Mouse (Mus musculus) testis, postnatal 14 days (tissue): Measurements from ENCODE around the gene Ttll5.

ENCODE experiments used
- DNase-seq: peaks from one replicate; pipeline ENCODE4 v3.0.0; 2021; ENCODE audit warnings: low spot score

Ttll5 gene

GRCm38 (mm10) chr12:86055306-86055705 is 230.8 kb downstream of the Ttll5 start:
- DNase-seq = no peak

GRCm38 (mm10) chr12:86056976-86057375 is 232.5 kb downstream of the Ttll5 start:
- DNase-seq = peak; percentile 21

GRCm38 (mm10) chr12:86057516-86057915 is 233.1 kb downstream of the Ttll5 start:
- DNase-seq = no peak

- no peak for DNase-seq
Observed at GRCm38 (mm10) chr12:86059341-86059740, 234.9 kb downstream of the Ttll5 start.

GRCm38 (mm10) chr12:86064796-86065195 is 240.3 kb downstream of the Ttll5 start:
- DNase-seq = no peak

DNA sequence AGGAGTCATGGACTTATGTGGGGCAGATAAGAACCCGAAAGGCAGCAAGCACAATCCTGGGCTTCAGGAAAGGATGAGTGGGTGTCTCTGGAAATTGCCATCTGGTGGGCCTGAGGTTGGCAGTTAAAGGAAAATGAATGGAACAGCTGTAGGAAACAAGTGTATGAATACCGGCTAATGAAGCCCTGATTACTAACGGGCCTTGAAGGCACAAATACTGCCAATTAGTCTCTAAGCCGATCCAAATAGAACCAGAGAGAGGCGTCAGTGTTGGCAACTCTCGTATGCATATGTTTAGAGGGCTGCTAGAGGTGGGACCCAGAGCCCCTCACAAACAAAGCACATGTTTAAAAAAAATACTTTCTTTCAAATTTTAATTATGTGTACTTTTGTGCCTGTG is 247.0 kb downstream of the Ttll5 start:
- DNase-seq = no peak

DNA sequence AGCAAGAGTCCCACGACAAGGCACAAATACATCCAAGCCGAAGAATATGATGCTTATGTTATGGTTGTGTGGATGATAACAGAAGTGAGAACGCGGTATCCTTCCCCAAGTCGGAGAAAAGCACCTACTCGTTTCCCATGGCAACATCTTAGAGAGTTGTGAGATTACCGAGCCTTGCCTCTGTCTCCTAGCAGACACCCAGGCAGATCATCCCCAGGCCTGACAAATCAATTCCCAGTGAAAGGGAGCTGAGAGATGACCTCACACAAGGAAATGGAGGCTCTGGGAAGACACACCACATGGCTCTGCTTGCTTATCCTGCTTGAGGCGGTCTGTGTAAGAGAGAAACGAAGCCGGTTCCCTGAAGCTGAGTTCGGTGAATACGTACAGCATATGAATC is 250.2 kb downstream of the Ttll5 start:
- no peak for DNase-seq

- no peak for DNase-seq
Observed at GRCm38 (mm10) chr12:86075358-86075757, 250.9 kb downstream of the Ttll5 start.

- DNase-seq = no peak
Observed at GRCm38 (mm10) chr12:86076321-86076901, 252.0 kb downstream of the Ttll5 start.

GRCm38 (mm10) chr12:86077322-86077721 is 252.9 kb downstream of the Ttll5 start:
- no peak for DNase-seq

DNA sequence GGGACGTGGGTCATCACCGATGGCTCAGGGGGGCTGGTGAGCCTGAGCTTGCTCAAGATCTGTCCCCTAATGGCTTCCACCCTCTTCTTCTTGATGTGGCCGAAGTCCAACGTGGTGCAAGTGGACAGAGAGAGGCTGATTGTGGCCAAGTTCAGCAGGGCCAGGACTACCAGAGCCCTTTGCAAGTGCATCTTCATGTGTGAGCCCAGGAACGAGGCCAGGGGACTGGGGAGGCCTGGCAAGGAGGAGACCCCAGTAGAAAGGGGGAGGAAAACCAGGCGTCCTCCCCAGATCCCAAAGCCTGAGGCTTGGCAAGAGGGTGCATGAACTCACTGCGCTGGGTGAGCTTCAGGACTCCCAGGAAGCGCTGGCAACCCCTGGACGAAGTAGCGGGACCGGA is 253.3 kb downstream of the Ttll5 start:
- DNase-seq = no peak

- DNase-seq = no peak
Observed at GRCm38 (mm10) chr12:86078176-86078552, 253.7 kb downstream of the Ttll5 start.

- no peak for DNase-seq
Observed at GRCm38 (mm10) chr12:86078553-86079201, 254.2 kb downstream of the Ttll5 start, which contains the start of gene Tgfb3. Tgfb3 (minus strand) TSS chr12:86079041.

DNA sequence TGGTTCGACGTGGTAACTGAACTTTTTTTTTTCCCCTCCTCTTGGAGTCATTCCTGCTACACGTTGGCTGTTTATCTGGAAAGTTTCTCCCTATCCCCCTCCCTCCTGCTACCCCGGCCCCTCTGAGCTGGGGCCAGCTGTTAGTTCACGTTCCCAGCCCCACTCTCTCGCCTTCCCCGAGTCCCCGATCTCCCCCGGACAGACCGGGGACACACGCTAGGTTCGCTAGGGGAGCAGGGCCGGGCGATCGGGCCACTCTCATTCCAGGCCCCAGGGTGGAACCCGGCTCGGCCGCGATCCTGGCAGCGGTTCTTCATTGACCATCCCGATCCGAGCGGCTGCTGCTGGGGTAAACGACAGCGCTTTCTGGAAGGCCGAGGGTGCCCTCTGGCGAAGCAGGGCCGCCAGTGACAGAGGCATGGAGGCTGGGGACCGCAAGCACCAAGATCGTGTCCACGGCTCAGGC is 254.8 kb downstream of the Ttll5 start:
- peak; percentile 81 for DNase-seq

DNA sequence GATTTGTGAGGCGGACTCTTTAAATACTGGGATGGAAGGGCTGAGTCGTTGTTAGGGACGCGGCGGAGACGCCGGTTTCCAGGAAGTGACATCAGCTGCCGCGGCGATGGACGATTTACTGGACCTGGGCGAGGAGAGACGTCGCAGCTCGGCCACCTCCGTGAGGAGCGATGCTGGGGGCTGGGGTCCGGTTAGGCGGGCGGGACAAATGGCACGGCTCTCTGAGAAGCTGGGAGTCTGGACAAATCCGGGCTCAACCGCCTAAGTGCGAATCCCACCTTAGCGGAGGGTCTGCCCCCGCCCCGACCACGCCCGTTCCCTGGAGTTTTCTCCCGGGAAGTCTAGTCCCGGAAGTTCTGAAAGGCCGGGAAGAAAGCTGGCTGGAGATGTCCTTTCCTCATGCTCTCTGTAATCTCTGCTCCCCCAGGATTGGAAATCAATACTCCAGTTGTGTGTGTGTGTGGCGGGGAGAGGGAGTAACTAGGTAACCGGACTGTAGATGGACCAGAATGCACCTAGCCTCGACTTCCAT is 258.1 kb downstream of the Ttll5 start, which contains the start of gene Ift43:
Ift43 (plus strand) TSS at position 61 of the 532 bp plus-strand sequence.
- peak; percentile 78 for DNase-seq

DNA sequence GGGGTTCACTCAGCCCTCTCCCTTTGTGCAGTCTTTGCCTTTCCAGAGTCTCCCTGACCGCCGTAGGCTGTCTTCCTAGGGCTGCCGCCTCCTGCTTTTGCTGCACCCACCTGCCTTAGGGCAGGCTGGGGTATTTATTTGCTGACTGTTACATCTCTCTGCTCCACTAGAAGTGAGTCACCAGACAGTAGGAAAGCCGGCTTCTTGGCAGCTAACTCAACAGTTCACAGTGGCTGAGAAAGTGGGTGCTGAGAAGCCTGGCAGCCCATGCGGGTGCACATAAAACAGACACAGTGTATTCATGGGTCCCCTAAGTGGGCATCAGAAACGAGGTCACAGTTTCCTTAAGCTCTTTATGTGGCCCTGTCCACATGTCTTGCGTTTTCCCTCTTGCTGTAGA is 261.4 kb downstream of the Ttll5 start:
- no peak for DNase-seq

GRCm38 (mm10) chr12:86086550-86086949 is 262.1 kb downstream of the Ttll5 start:
- no peak for DNase-seq

GRCm38 (mm10) chr12:86088042-86088441 is 263.6 kb downstream of the Ttll5 start:
- DNase-seq = no peak

GRCm38 (mm10) chr12:86090764-86091163 is 266.3 kb downstream of the Ttll5 start:
- no peak for DNase-seq

DNA sequence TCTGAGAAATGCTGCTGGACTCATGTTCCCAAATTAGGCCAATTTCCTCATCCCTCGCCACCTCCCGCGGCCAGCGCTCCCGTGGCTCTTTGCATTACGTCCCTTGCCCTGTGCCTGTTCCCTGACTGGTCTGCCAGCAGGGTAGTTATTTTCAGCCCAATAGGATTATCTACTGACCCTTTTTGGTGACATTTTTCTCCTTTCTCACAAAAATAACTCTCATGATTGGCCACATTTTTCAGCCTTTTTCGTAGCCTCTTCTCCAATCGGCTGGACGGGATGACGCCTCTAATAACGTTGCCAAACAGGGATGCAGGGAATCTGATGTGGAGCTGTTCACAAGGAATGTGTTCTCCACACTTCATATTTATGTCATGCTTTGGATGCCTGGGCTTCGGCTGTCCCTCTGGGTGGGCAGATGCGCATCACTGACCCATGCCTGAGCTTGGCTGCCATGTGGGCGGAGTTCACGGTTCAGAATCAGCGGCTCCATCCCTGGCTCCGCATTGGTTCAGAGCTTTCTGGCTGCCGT is 267.2 kb downstream of the Ttll5 start:
- DNase-seq = no peak

- DNase-seq = no peak
Observed at GRCm38 (mm10) chr12:86094075-86094474, 269.6 kb downstream of the Ttll5 start.

DNA sequence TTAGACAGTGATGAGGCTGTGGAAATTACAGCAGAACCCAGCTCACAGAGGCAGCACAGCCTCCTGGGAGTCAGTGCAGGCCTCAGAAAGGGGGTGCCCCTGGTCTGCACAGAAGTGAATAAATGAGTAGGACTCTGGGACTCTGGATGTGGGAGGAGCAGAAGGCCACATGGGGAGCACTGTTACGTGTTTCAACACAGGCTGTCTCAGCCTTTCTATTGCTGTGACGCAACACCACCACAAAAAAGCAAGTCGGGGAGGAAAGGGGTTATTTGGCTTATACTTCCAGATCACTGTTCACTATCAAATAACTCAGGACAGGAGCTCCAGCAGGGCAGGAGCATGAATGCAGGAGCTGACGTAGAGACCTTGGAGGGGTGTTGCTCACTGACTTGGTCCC is 271.3 kb downstream of the Ttll5 start:
- no peak for DNase-seq

GRCm38 (mm10) chr12:86097781-86098180 is 273.3 kb downstream of the Ttll5 start:
- no peak for DNase-seq
